Mouse (Mus musculus) bone marrow, adult 2 months (tissue): ENCODE data around the gene Faap20.

Experiments
- CTCF ChIP-seq: fragments of 200-500 bp; IDR thresholded peaks from 2 replicates; pipeline ENCODE4 v1.5.1; 2011; ENCODE audit warnings: low read length, control low read depth; ENCODE audit not compliant: control insufficient read depth, insufficient read depth
- POLR2A ChIP-seq: fragments of 200-500 bp; IDR thresholded peaks from 2 replicates; pipeline ENCODE4 v1.6.1; 2011; ENCODE audit warnings: low read depth, mild to moderate bottlenecking, control low read depth, low read length, borderline replicate concordance; ENCODE audit not compliant: control insufficient read depth

DNA sequence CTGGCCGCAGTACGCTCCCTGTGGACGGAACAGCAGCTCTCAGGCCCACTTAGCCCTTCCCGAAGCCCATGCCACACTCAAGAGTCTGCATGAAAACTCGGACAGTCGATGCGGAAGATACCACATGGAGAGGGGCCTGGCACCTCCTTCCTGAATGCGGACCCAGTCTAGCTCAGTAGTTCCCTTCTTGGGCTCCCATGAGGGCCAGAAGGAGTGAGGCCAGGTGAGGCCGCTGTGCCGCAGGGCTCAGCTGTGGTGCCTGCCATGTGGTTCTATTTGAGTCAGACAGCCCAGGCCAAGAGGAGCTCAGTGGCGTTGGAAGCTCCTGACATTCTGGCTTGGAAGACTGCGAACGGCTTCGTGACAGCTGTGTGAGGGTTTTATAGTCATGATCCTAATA lies 44.8 kb downstream of the Faap20 start:
- TF ChIP-seq CTCF (no peak), POLR2A (no peak)
